ENCODE assay signal across 7 mouse cellular contexts in genomic region chr6:100670880-100671344, GRCm38 (mm10). TPM values are rescaled to one million over a fixed set of nuclear protein-coding genes. Genes with fewer than 3 reads are reported as not detected.
A peak's percentile ranks its signal among the peaks of the same experiment; 100 is the strongest.
DNase-seq lines count a peak whose midpoint lies in the region; ATAC-seq lines count a peak whose summit lies in the region.

Gene Shq1, minus strand, starts transcription at chr6:100671157.

- intact Hi-C loops in gastrocnemius, postnatal 36 days (cut with DNase I): loop anchor here (5.0 to 10.0 kb wide), 2 partner anchors 526 to 594 kb away; no protein-coding TSS in a partner anchor
- intact Hi-C loops in left cerebral cortex, postnatal 25 days (cut with DNase I): loop anchor here (2.0 to 10.0 kb wide), 3 partner anchors 162 to 594 kb away; partner anchors contain the start of gene Ppp4r2

- peak; percentile 94 for ATAC-seq in intestine, embryonic 15.5 days

- peak within 1 kb of the TSS; percentile 41; the same call in 1 of the 2 replicates for H3K27ac ChIP-seq in intestine, embryonic 15.5 days
- H3K27ac ChIP-seq in midbrain, embryonic 10.5 days (replicated peaks): peak within 1 kb of the TSS; percentile 86

- H3K9ac ChIP-seq in intestine, embryonic 15.5 days: peak within 1 kb of the TSS; percentile 69

- 0% methylated on average over 49 of the region's 49 CpGs for WGBS in intestine, embryonic 15.5 days
- under 1% methylated on average over 49 of the region's 49 CpGs for WGBS in midbrain, embryonic 10.5 days

- peak within 1 kb of the TSS; percentile 89 for H3K4me2 ChIP-seq in intestine, embryonic 15.5 days (replicated peaks)

- no peaks in the 10 kb centered on the region for H3K36me3 ChIP-seq in intestine, embryonic 15.5 days
- H3K36me3 ChIP-seq in midbrain, embryonic 10.5 days: 0 out of 2 replicates have a peak, but pooled peaks cover 7% of the 10 kb centered on the region

- H3K9me3 ChIP-seq in intestine, embryonic 15.5 days: no peaks in the 10 kb centered on the region
- H3K9me3 ChIP-seq in midbrain, embryonic 10.5 days (replicated peaks): no peaks in the 10 kb centered on the region

- peaks cover 10% of the 10 kb centered on the region for H3K4me1 ChIP-seq in intestine, embryonic 15.5 days (replicated peaks)
- peaks cover 21% of the 10 kb centered on the region for H3K4me1 ChIP-seq in midbrain, embryonic 10.5 days

- H3K4me3 ChIP-seq in intestine, embryonic 15.5 days (replicated peaks): peak within 1 kb of the TSS; percentile 90
- H3K4me3 ChIP-seq in midbrain, embryonic 10.5 days: peak within 1 kb of the TSS; percentile 84

- H3K27me3 ChIP-seq in intestine, embryonic 15.5 days (replicated peaks): no peaks in the 10 kb centered on the region
- no peaks in the 10 kb centered on the region for H3K27me3 ChIP-seq in midbrain, embryonic 10.5 days (ENCODE audit: low read depth, poor library complexity, severe bottlenecking)

- DNase-seq in adrenal gland, adult 2 months: peak; percentile 92
- peak; percentile 76 for DNase-seq in embryo, embryonic 11.5 days (ENCODE audit: low read depth, low spot score)
- DNase-seq in gastrocnemius, postnatal 36 days: peak; percentile 79 to 86
- DNase-seq in left cerebral cortex, postnatal 25 days (ENCODE audit: low spot score in 2 of 2): peak; percentile 88 to 91
- DNase-seq in midbrain, embryonic 10.5 days (ENCODE audit: low spot score): peak; percentile 83
- DNase-seq in right cerebral cortex, postnatal 4 days: peak; percentile 84

RNA-seq across cellular contexts. Expression of gene Shq1, which starts in this region (rescaled TPM):
- 1 to 10 TPM; 8.5 to 8.6 TPM for total RNA-seq in adrenal gland, adult 2 months (2021)
- 3.7 and 4.5 TPM in 2 replicates for polyA plus RNA-seq in adrenal gland, adult 2 months (2012; rRNA removed)
- total RNA-seq in gastrocnemius, postnatal 36 days (2021): 1 to 10 TPM; 1.5 to 1.8 TPM
- 16.8 and 18.2 TPM in 2 replicates for polyA plus RNA-seq in intestine, embryonic 15.5 days (2015; fragmentation: Nextera tagmentation; extraction: Ambion mirVana)
- 1 to 10 TPM; 5.3 to 6.1 TPM for total RNA-seq in left cerebral cortex, postnatal 25 days (2021)
- polyA plus RNA-seq in midbrain, embryonic 10.5 days (2016; fragmentation: Nextera tagmentation; extraction: Ambion mirVana): 21.7 and 25.6 TPM in 2 replicates

Comparison
In these comparisons a context has a peak if more than half of its experiments do, and no peak if none do; other contexts are left out.
1. Peak in every context shown above with its lines: DNase-seq, ATAC-seq, H3K4me3 ChIP-seq and H3K27ac ChIP-seq.